Mouse (Mus musculus) thymus, postnatal 10 days (tissue): Measurements from ENCODE around the gene Unc13c.
A peak's percentile ranks its signal among the peaks of the same experiment; 100 is the strongest.

ENCODE experiments used
- DNase-seq, 2 experiments: peaks; one replicate each; pipeline ENCODE4 v3.0.0; 2021; ENCODE audit warnings: low spot score in 2 of 2

Unc13c gene

DNA sequence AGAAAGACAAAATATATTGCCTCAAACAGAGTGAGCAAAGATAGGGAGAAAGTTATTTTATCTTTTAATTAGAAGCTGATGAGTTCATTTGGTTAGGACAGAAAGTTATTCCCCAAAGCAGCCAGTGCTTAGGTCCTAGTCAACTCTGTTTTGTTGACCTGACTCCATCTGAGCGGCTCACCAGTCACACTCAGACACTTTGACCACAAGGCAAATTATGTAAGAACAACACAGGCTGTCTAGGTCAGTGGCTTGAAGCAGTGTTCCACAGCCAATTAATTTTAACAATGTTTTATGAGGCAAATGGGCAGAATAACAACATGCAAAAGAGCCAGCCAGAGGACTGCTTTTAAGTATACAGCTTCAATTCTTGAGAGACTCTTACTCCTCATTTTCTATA lies 343.6 kb downstream of the Unc13c start:
- DNase-seq = no peak

DNA sequence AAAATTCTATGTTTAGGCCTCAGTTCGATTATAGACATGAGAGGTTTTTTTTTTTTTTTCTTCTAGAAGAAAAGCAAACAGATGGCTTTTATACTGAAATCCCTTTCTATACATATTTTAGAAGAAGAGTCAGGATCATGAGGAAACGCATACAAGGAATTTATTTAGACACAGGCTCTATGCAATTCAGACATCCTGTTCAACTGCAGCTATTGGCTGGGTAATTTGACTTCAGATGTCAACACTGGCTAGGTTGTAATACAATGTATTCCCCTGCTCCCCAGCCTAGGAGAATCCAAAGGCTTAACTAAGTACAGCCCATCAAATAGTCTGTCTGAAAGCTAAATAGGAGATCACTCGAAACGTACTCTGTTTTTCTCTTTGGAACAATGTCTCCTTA lies 355.9 kb downstream of the Unc13c start:
- DNase-seq = no peak

DNA sequence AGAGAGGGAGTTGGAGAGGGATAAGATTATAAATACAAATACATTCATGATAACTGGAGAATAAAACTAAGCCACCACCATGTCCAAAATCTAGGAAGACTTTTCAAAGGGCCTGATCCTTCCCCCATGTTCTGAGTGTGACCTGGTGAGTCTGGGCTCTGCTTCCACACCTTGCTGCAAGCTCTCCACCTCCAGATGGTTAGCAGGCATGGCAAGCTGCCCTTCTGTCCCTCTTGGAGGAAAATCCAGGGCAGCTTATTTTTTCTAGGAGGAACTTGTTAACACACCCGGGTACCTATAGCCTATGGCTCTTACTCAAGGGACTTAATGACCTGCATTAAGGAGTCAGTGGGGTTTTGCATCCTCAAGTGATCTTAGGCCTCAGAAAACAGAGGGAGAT lies 364.8 kb downstream of the Unc13c start:
- no peak for DNase-seq

DNA sequence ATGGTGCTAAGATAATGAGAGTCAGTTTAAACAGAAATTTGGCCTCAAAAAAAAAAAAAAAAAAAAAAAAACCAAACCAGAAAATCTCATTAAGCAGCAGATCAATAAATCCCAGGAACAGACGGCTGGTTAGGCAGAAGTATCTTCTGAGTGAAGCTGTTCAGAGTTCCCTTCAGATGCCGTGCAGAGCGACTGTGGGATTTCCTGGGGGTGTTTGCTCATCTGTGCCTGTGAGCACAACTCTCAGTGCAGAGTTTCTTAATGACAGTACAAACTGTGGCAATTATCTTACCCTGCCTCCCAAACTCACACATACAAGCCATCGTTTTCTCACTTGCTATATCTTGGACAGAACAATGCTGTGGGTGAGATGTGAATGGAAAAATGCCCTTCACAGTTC lies 403.2 kb downstream of the Unc13c start:
- DNase-seq = no peak

DNA sequence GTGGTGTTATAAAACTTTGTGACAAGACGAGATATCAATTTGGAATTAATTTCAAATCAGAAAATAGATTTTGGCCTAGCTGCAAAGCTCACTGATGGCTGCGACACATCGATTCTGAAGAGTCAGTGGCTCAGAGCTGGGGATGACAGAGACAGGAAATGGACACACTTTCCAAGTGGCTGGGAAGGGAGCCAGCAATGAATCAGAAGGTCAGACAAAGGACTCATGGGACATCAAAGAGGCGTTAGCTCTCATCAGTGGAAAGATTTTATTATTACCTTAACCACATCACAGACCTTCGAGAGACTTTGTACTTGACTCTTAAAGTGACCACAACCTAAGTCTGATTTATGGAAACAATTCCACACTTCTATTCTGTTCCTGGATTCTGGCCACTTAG lies 408.7 kb downstream of the Unc13c start:
- no peak for DNase-seq

DNA sequence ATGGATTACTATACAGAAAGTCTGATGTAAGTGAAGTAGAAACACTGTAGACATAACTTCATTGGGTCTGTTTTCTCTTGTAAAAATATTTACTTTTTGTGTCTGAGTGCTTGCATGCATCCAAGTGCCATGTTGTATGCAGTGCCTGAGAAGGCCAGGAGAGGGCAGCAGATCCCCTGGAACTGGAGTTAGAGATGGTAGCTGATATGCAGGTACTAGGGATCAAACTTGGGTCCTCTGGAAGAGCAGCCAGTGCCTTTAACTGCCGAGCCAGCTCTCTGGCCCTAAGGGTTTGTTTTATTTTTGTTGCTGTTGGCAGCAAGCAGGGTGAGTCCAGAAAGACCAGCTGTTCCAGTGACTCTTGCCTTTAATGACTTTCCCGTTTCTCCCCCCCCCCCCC lies 411.0 kb downstream of the Unc13c start:
- DNase-seq = peak; percentile 5 to 34

DNA sequence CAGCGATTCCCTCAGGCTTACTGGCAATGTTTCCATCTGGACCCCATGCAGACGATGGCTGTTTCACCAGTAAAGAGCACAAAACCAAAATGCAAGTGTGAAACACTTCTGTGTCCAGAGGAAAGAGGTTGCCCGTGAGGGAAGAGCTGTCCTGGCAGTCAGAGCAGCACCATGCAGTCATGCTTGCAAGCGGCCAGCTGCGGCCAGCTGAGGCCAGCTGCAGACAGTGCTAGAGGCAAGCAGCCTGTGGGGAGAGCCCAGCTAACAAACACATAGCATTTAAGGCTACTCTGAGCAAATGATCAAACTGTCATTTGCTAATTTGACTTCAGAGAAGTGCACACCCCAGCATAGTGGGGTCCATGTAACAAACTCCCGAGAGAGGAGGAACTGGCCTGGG lies 413.4 kb downstream of the Unc13c start:
- no peak for DNase-seq

DNA sequence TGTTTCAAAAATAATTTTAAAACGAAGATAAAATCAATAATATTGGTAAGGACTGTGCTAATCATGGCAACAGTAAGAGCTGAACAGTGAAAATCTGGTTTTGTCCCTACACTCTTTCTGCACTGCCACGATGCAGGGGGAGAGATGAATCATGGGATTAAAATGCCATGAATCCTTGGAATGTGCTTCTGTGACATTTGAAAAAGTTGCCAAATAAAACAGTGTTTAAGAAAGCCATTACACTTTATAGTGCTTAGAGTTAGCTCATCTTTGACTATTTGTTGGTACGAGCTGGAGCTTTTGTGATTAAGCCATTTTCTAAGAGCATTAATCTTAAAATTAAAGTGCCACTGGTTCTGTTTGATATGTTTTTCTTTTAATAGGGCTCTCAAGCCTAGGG lies 496.2 kb downstream of the Unc13c start:
- no peak for DNase-seq

DNA sequence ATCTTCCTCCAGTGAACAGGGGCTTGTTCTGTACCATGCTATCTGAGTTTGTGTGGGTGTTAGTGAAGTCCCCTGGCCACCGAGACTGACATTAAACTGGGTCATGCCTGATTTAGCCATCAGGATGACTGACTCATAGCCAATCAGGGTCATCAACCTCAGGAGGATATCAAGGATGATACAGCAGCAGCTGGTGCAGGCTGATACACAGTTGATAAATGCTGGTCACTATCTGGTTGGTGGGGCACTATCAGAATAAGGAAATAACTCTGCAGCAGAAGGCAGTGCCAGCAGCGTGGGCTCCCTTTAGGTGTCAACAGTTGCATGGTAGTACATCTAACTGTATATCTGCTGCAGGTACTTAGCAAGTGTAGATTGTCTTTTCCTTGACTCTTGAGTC lies 506.7 kb downstream of the Unc13c start:
- DNase-seq = no peak

DNA sequence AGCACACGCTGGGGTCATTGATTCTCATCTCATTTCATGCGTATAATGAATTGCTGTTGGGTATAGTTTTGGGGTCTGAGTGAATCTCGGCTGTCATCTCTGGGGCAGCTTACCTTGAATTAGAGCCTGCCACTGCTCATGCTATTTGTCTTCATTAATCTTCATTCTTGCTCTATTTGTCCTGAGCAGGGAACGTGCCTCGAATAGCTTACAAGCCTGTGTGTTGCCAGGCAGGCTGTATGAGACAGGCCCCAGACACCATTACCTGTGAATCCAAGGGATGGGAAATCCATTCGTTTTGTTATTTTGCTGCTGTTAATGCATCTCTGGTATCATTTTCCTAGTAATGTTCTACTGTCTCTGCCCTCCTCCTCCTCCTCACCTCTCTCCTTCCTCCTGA lies 518.8 kb downstream of the Unc13c start:
- DNase-seq = no peak

DNA sequence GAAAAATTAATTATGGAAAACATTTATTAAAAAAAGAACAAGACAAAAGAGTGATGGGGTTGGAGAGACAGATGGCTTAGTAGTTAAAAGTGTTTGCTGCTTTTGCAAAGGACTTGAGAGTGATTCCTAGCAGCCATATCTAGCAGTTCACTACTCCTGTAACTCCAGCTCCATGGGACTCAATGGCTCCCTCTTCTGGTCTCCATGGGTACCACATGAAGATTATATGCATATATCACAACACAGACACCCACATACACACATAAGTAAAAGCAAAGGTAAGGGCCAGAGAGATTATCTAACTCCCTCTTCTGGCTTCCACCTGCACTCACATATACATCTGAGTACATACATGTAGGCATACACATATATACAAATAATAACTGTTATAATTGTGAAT lies 519.5 kb downstream of the Unc13c start:
- no peak for DNase-seq

DNA sequence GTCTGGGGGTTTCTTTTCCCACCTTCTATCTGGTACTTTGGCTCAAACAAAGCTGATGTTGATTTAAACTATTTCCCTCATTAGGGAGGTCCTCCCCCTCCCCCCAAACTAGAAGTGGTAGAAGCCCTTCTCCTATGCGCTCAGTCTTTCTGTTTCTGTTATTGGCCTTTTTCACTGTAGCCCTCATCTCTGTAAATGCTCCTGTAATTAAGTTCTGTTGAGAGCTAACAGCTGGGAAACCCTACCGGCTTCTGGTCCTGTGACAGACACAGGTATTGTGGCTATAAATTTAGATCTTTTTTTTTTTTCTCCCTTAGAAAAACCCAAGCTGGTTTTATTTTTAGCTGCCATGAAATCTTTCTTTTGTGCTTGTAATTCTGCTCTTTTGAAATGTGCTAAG lies 536.8 kb downstream of the Unc13c start:
- DNase-seq = no peak
